Mouse (Mus musculus): Measurements from ENCODE around the gene Ttf1.

Gene Ttf1

DNA sequence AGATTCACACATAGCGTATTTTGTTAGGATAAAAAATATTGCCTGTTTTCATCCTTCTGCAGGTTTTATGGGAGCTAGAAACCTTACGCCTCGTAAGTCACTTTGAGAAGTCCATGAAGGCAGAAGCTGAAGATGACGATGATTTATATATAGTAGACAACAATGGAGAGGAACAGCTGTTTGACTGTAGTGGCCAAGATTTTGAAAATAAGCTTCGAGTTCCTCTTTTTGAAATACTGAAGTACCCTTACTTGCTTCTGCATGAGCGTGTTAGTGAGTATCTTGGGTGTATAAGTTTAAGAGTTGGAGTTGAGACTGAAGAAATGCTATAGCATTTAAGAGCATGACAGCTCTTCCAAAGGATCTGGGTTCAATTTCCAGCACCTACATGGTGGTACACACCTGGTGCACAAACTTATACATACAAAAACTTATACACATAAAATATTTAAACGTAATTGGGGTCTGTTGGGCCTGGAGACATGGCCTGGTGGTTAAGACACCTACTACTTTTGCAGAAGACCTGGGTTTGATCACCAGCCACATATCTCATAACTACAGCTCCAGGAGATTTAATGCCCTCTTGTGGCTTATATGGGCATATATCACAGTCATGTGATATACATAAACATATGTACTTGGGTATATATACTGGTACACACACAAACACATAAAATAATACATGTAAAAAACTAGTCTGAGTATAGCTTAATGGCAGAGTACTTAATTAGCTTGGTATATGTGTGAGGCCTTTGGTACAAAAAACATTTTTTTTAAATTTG, 70.2 kb downstream of the Ttf1 start:
- DNase-seq: peak; percentile 21

GRCm38 (mm10) chr2:29135161-29135560, 75.1 kb downstream of the Ttf1 start:
- no peak for DNase-seq

Data from heart, adult 11 months (tissue).